In the genomic region with DNA sequence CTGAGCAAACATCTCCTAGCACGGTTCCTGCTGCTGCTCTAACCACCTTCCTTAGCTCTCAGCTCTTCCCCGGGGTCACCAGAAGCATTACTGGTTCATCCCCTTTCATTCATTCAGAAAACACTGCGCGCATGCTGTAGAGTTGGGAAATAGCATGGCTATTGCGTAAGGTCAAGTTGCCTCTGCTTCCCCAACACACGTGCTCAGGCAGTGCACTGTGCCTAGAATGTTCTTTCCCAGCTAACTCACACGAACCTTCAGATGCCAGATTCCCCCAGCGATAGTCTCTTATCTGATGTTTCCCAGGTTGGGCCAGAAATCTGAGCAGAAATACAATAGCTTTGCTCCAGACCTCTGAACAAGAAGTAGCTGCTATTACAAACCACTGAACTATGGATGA, we compare ENCODE assay signal across 28 mouse cellular contexts. TPM values are rescaled to one million over a fixed set of nuclear protein-coding genes. Genes with fewer than 3 reads are reported as not detected.
DNase-seq lines count a peak whose midpoint lies in the region; ATAC-seq and TF ChIP-seq lines count a peak whose summit lies in the region.
"Had no signal": no experiment of that assay in that cellular context is flagged by ENCODE, and none has a peak within 500 bp of the region (broad histone marks: within the 10 kb centered on the region; RNA-seq: fewer than 3 reads in every experiment).

No protein-coding gene starts in this region.

- H3K27ac ChIP-seq in liver, adult 2 months (replicated peaks; ENCODE audit: insufficient read depth, low read depth, low read length), result peak overlapping the region; percentile 33; the same call in 1 of the 2 replicates
- no peak overlapping the region for H3K27ac ChIP-seq in liver, embryonic 12.5 days
- H3K27ac ChIP-seq in lung, postnatal 0 days (ENCODE audit: low read length), result no peak overlapping the region
- H3K27ac ChIP-seq: forebrain, embryonic 10.5 days; forebrain, embryonic 13.5 days; heart, embryonic 15.5 days; hindbrain, embryonic 10.5 days; hindbrain, embryonic 13.5 days had no signal

- WGBS in liver, adult 2 months, result 20% methylated on average over 8 of the region's 8 CpGs
- 56% methylated on average over 8 of the region's 8 CpGs for WGBS in liver, embryonic 12.5 days (ENCODE audit: insufficient replicate concordance)
- WGBS in lung, postnatal 0 days, result 66% methylated on average over 8 of the region's 8 CpGs
- WGBS in lung, adult 2 months, result 56% methylated on average over 8 of the region's 8 CpGs

- H3K79me2 ChIP-seq in liver, adult 2 months (ENCODE audit: control insufficient read depth, insufficient read depth, low read length), result no peaks in the 10 kb centered on the region

- TF ChIP-seq CTCF in liver, adult 2 months (IDR thresholded peaks at IDR 0.05; ENCODE audit: low read depth, low read length), result no peak
- no peak for TF ChIP-seq CTCF in lung, postnatal 0 days (IDR thresholded peaks at IDR 0.05)
- no peak for TF ChIP-seq CTCF in lung, adult 2 months (IDR thresholded peaks at IDR 0.05; ENCODE audit: insufficient read depth, low read length)

- H3K9me3 ChIP-seq in liver, embryonic 12.5 days (replicated peaks), result no peaks in the 10 kb centered on the region
- no peaks in the 10 kb centered on the region for H3K9me3 ChIP-seq in lung, postnatal 0 days (ENCODE audit: low read length)
- H3K9me3 ChIP-seq: forebrain, embryonic 10.5 days; forebrain, embryonic 13.5 days; G1E; heart, embryonic 12.5 days; heart, embryonic 15.5 days; hindbrain, embryonic 10.5 days; hindbrain, embryonic 13.5 days had no signal

- no peak for TF ChIP-seq POLR2A in liver, adult 2 months (IDR thresholded peaks at IDR 0.05; ENCODE audit: extremely low read depth, insufficient read depth, low read length)
- TF ChIP-seq POLR2A in lung, adult 2 months (IDR thresholded peaks at IDR 0.05; ENCODE audit: borderline replicate concordance, extremely low read depth, low read depth, low read length), result no peak

- no peaks in the 10 kb centered on the region for H3K4me1 ChIP-seq in liver, adult 2 months (ENCODE audit: control insufficient read depth, insufficient read depth, low read length)
- H3K4me1 ChIP-seq in liver, embryonic 12.5 days, result no peaks in the 10 kb centered on the region
- no peaks in the 10 kb centered on the region for H3K4me1 ChIP-seq in lung, postnatal 0 days (ENCODE audit: insufficient read depth, low read depth, low read length)
- H3K4me1 ChIP-seq in lung, adult 2 months (ENCODE audit: control insufficient read depth, insufficient read depth, low read length), result no peaks in the 10 kb centered on the region
- H3K4me1 ChIP-seq: forebrain, embryonic 10.5 days; forebrain, embryonic 13.5 days; heart, embryonic 12.5 days; heart, embryonic 15.5 days; hindbrain, embryonic 10.5 days; hindbrain, embryonic 13.5 days had no signal

- H3K4me2 ChIP-seq in liver, embryonic 12.5 days, result no peak overlapping the region
- H3K4me2 ChIP-seq in lung, postnatal 0 days (replicated peaks; ENCODE audit: low read depth, low read length), result no peak overlapping the region
- H3K4me2 ChIP-seq: forebrain, embryonic 13.5 days; heart, embryonic 12.5 days; heart, embryonic 15.5 days; hindbrain, embryonic 13.5 days had no signal

- TF ChIP-seq EP300 in lung, postnatal 0 days (IDR thresholded peaks at IDR 0.05), result no peak

- no peaks in the 10 kb centered on the region for H3K27me3 ChIP-seq in liver, adult 2 months (ENCODE audit: control insufficient read depth, insufficient read depth, low read length)
- H3K27me3 ChIP-seq in liver, embryonic 12.5 days (replicated peaks), result no peaks in the 10 kb centered on the region; the same call in 1 of the 2 replicates
- H3K27me3 ChIP-seq in lung, postnatal 0 days (replicated peaks; ENCODE audit: insufficient read depth, low read length), result no peaks in the 10 kb centered on the region
- H3K27me3 ChIP-seq: CH12.LX; forebrain, embryonic 13.5 days had no signal

- peak; percentile 85 for DNase-seq in liver, adult 2 months (ENCODE audit: extremely low read depth, low read depth, low spot score)
- peak; percentile 10 for DNase-seq in lung, postnatal 0 days (ENCODE audit: low spot score)
- no peak for DNase-seq in lung, adult 2 months
- DNase-seq in yolk sac, embryonic 10.5 days (ENCODE audit: low spot score), result peak; percentile 15
- DNase-seq in gastrocnemius, postnatal 25 days, result no peak
- no peak for DNase-seq in thymus, postnatal 4 days
- DNase-seq: adrenal gland, postnatal 10 days; B cell, adult 2 months; cerebellum, adult 18-20 months; cerebellum, adult 9-10 months; cerebellum, postnatal 14 days; gastrocnemius, postnatal 10 days; heart, adult 18-20 months; heart, postnatal 10 days; heart, postnatal 36 days had no signal

- H3K4me3 ChIP-seq in liver, adult 2 months (ENCODE audit: insufficient read depth, low read depth, low read length), result no peak overlapping the region
- no peak overlapping the region for H3K4me3 ChIP-seq in liver, embryonic 12.5 days
- no peak overlapping the region for H3K4me3 ChIP-seq in lung, postnatal 0 days (ENCODE audit: low read depth, low read length)
- no peak overlapping the region for H3K4me3 ChIP-seq in lung, adult 2 months (replicated peaks; ENCODE audit: extremely low read depth, low read depth, low read length)
- H3K4me3 ChIP-seq: forebrain, embryonic 10.5 days; forebrain, embryonic 13.5 days; heart, embryonic 12.5 days; heart, embryonic 15.5 days; hindbrain, embryonic 10.5 days; hindbrain, embryonic 13.5 days had no signal

- no peak overlapping the region for H3K9ac ChIP-seq in liver, adult 2 months (ENCODE audit: low read depth, low read length)
- H3K9ac ChIP-seq in liver, embryonic 12.5 days, result no peak overlapping the region
- H3K9ac ChIP-seq in lung, postnatal 0 days (replicated peaks; ENCODE audit: low read depth), result no peak overlapping the region
- H3K9ac ChIP-seq: forebrain, embryonic 13.5 days; heart, embryonic 12.5 days; heart, embryonic 15.5 days; hindbrain, embryonic 13.5 days had no signal

- H3K36me3 ChIP-seq in liver, adult 2 months (ENCODE audit: control insufficient read depth, insufficient read depth, low read length), result peaks cover 48% of the 10 kb centered on the region; the same call in 1 of the 2 replicates
- H3K36me3 ChIP-seq in liver, embryonic 12.5 days, result 0 out of 2 replicates have a peak, but pooled peaks cover 4% of the 10 kb centered on the region
- no peaks in the 10 kb centered on the region for H3K36me3 ChIP-seq in lung, postnatal 0 days (ENCODE audit: insufficient read depth, low read length)
- H3K36me3 ChIP-seq: forebrain, embryonic 10.5 days; G1E; heart, embryonic 12.5 days; heart, embryonic 15.5 days; hindbrain, embryonic 10.5 days; hindbrain, embryonic 13.5 days had no signal

- ATAC-seq in liver, embryonic 12.5 days, result no peak
- ATAC-seq in lung, postnatal 0 days, result no peak
- peak; percentile 90 for ATAC-seq in granulocyte monocyte progenitor cell, adult 5-6 weeks (replicated peaks; ENCODE audit: poor library complexity, severe bottlenecking)
- ATAC-seq: forebrain, embryonic 13.5 days; forebrain, embryonic 16.5 days; hindbrain, embryonic 16.5 days; inflammation-experienced regulatory T-cells, adult 6 months had no signal

RNA-seq across cellular contexts. Expression of a gene that starts 37.6 kb away (rescaled TPM):
- total RNA-seq in liver, adult 2 months (2014; rRNA removed), result 86.3 and 116 TPM in 2 replicates
- polyA plus RNA-seq in liver, adult 2 months (2012; rRNA removed), result 120 and 192 TPM in 2 replicates
- polyA plus RNA-seq in liver, embryonic 12.5 days (2016; fragmentation: Nextera tagmentation; extraction: Ambion mirVana), result 4.9 and 5.3 TPM in 2 replicates
- 0.26 and 0.37 TPM in 2 replicates for polyA plus RNA-seq in lung, postnatal 0 days (2015; fragmentation: Nextera tagmentation; extraction: Ambion mirVana)
- 1.5 TPM in 2 replicates for polyA plus RNA-seq in lung, adult 2 months (2012; rRNA removed)
- total RNA-seq in granulocyte monocyte progenitor cell, adult 5-6 weeks (2014; fragmentation: Nextera tagmentation), result not detected in 2 replicates
- not detected in 2 replicates for total RNA-seq in granulocyte monocyte progenitor cell, adult 5-6 weeks (2017)
- not detected for total RNA-seq in gastrocnemius, postnatal 25 days (2021)
- total RNA-seq: heart, adult 18-20 months; heart, postnatal 10 days; heart, postnatal 36 days had no signal
- polyA plus RNA-seq: G1E; heart, embryonic 15.5 days; inflammation-experienced regulatory T-cells, adult 6 months had no signal

RNA-seq across cellular contexts. Expression of a gene that starts 41.0 kb away (rescaled TPM):
- total RNA-seq in liver, adult 2 months (2014; rRNA removed), result 15.3 and 21.7 TPM in 2 replicates
- polyA plus RNA-seq in liver, adult 2 months (2012; rRNA removed), result 16.9 and 19.7 TPM in 2 replicates
- polyA plus RNA-seq in liver, embryonic 12.5 days (2016; fragmentation: Nextera tagmentation; extraction: Ambion mirVana), result 48.0 and 52.5 TPM in 2 replicates
- polyA plus RNA-seq in lung, postnatal 0 days (2015; fragmentation: Nextera tagmentation; extraction: Ambion mirVana), result 17.8 and 18.5 TPM in 2 replicates
- 27.8 and 34.0 TPM in 2 replicates for polyA plus RNA-seq in lung, adult 2 months (2012; rRNA removed)
- total RNA-seq in granulocyte monocyte progenitor cell, adult 5-6 weeks (2014; fragmentation: Nextera tagmentation), result 40.8 and 56.0 TPM in 2 replicates
- total RNA-seq in granulocyte monocyte progenitor cell, adult 5-6 weeks (2017), result 59.7 and 71.5 TPM in 2 replicates
- total RNA-seq in gastrocnemius, postnatal 25 days (2021), result 10 to 100 TPM; 54.3 to 55.4 TPM

Comparison
In these comparisons a context has a peak if more than half of its experiments do, and no peak if none do; other contexts are left out.
1. DNase-seq: peak in liver, adult 2 months (single experiment), lung, postnatal 0 days (single experiment) and yolk sac, embryonic 10.5 days (single experiment); none in lung, adult 2 months (single experiment), gastrocnemius, postnatal 25 days (single experiment) and thymus, postnatal 4 days (single experiment).
2. RNA of a gene that starts 37.6 kb away (polyA plus RNA-seq): 120 to 192 TPM in liver, adult 2 months; 4.9 to 5.3 TPM in liver, embryonic 12.5 days, 1.5 TPM in lung, adult 2 months and 0.26 to 0.37 TPM in lung, postnatal 0 days; every median in the first group is over 10 times any median in the second.